Mouse (Mus musculus) embryonic facial prominence, embryonic 13.5 days (tissue): ENCODE measurements around the gene Josd2. TPM values are rescaled to one million over a fixed set of nuclear protein-coding genes. Genes with fewer than 3 reads are reported as not detected.

ENCODE experiments used
- ATAC-seq: fragments of 200-750 bp; cut with Nextera tagmentation; 2 replicates; pipeline ENCODE4 v1.8.0; 2017; ENCODE audit warnings: low read depth; ENCODE audit not compliant: insufficient number of reproducible peaks, insufficient read depth, low FRiP score, low TSS enrichment
- H3K27ac ChIP-seq: fragments of 300-500 bp; sonication (generic); 2 replicates; pipeline ENCODE4 v1.5.1; 2015; ENCODE audit warnings: moderate library complexity, mild to moderate bottlenecking, inconsistent platforms
- H3K27me3 ChIP-seq: fragments of 300-500 bp; sonication (generic); 2 replicates; pipeline ENCODE4 v1.6.1; 2015; ENCODE audit warnings: mild to moderate bottlenecking, inconsistent platforms
- H3K36me3 ChIP-seq: fragments of 300-500 bp; sonication (generic); 2 replicates; pipeline ENCODE4 v1.6.1; 2015; ENCODE audit warnings: mild to moderate bottlenecking, inconsistent platforms
- H3K4me1 ChIP-seq: fragments of 300-500 bp; sonication (generic); 2 replicates; pipeline ENCODE4 v1.6.1; 2015; ENCODE audit warnings: inconsistent platforms
- H3K4me2 ChIP-seq: fragments of 300-500 bp; sonication (generic); 2 replicates; pipeline ENCODE4 v1.6.1; 2015; ENCODE audit warnings: moderate library complexity, mild to moderate bottlenecking, inconsistent platforms
- H3K4me3 ChIP-seq: fragments of 300-500 bp; sonication (generic); 2 replicates; pipeline ENCODE4 v1.5.1; 2015; ENCODE audit warnings: mild to moderate bottlenecking, inconsistent platforms
- H3K9ac ChIP-seq: fragments of 300-500 bp; sonication (generic); 2 replicates; pipeline ENCODE4 v1.6.1; 2015; ENCODE audit warnings: mild to moderate bottlenecking, inconsistent platforms
- H3K9me3 ChIP-seq: fragments of 300-500 bp; sonication (generic); 2 replicates; pipeline ENCODE4 v1.6.1; 2016; ENCODE audit warnings: inconsistent platforms
- WGBS: fragments of 180-500 bp; shearing (Covaris S2); methylation state at CpG from one replicate; pipeline ENCODE4 v1.1.7; 2015; ENCODE audit warnings: mixed read lengths; 5-methylcytosine and 5-hydroxymethylcytosine counted together
- polyA plus RNA-seq: library from polyadenylated mRNA; unstranded; fragments of >200 nt; fragmentation: Nextera tagmentation; extraction: Ambion mirVana; gene quantifications from 2 replicates; pipeline ENCODE4 v1.2.1, GENCODE M21; 2015

Gene Josd2
- polyA plus RNA-seq, 1 experiment from 2014 or later, result 93.6 TPM

GRCm38 (mm10) chr7:44437933-44438332, 29.8 kb upstream of the Josd2 start:
- peaks cover 67% of the 10 kb centered on the region for H3K27me3 ChIP-seq
- no peaks in the 10 kb centered on the region for H3K9me3 ChIP-seq
- 49% methylated on average over 8 of the region's 8 CpGs for WGBS
- no peak overlapping the region for H3K27ac ChIP-seq
- no peak overlapping the region for H3K4me3 ChIP-seq
- H3K36me3 ChIP-seq, result no peaks in the 10 kb centered on the region
- H3K9ac ChIP-seq, result no peak overlapping the region
- ATAC-seq, result no peak
- H3K4me2 ChIP-seq, result no peak overlapping the region
- peaks cover 12% of the 10 kb centered on the region for H3K4me1 ChIP-seq

- no peak overlapping the region for H3K4me2 ChIP-seq
- H3K27ac ChIP-seq, result no peak overlapping the region
- no peaks in the 10 kb centered on the region for H3K9me3 ChIP-seq
- no peaks in the 10 kb centered on the region for H3K36me3 ChIP-seq
- peaks cover 24% of the 10 kb centered on the region for H3K4me1 ChIP-seq
- H3K4me3 ChIP-seq, result no peak overlapping the region
- peaks cover 79% of the 10 kb centered on the region for H3K27me3 ChIP-seq
- no peak for ATAC-seq
- WGBS, result 77% methylated on average over 2 of the region's 2 CpGs
- H3K9ac ChIP-seq, result no peak overlapping the region
These were observed 28.1 kb upstream of the Josd2 start for GRCm38 (mm10) chr7:44439696-44440095.

DNA sequence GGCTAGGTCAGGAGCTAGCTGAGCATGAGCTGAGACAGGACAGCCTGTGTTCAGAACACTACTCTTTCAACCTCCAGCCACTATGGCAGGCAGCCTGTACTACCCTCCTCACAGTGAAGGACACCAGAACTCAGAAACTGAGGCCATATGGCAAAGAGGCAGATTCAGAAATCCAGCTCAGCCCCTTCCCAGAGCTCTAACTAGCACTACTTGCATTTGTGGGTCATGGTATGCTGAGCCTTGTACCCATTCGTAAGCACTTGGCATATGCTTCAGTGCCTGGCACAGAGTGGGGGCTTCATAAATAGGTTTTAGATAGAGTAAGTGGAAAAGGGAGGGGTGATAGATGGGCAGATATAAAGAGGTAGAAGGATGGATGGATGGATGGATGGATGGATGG, 27.3 kb upstream of the Josd2 start:
- Histone ChIP-seq H3K27ac (no peak overlapping the region), H3K4me1 (peaks cover 32% of the 10 kb centered on the region), H3K4me3 (no peak overlapping the region), H3K9me3 (no peaks in the 10 kb centered on the region), H3K27me3 (peaks cover 83% of the 10 kb centered on the region), H3K9ac (no peak overlapping the region), H3K36me3 (no peaks in the 10 kb centered on the region), H3K4me2 (no peak overlapping the region)
- WGBS, result 90% methylated on average over 1 of the region's 1 CpGs
- no peak for ATAC-seq

DNA sequence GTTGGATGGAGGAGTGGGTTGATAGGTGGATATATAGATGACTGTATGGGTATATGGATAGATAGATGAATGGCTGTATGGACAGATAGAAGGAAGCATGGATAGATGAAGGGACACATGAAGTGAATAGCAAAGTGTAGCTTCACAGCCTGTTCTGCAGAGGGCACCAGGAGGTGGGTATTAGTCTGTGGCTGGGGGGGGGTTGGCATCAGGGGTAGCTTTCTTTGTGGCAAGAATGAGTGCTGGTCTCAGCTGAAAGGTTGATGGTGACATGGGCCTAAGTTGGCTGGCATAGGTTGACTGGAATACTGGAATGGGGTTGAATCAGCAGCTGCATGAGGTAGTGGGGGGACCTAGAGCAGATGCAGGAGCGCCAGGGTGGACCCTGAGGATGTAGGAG, 26.6 kb upstream of the Josd2 start:
- Histone ChIP-seq H3K36me3 (no peaks in the 10 kb centered on the region), H3K9ac (peak overlapping the region; percentile 71; the same call in 1 of the 2 replicates), H3K4me2 (peak overlapping the region; percentile 61; the same call in 1 of the 2 replicates), H3K27ac (no peak overlapping the region), H3K9me3 (no peaks in the 10 kb centered on the region), H3K4me1 (peaks cover 33% of the 10 kb centered on the region), H3K27me3 (peaks cover 83% of the 10 kb centered on the region), H3K4me3 (no peak overlapping the region)
- ATAC-seq, result no peak
- WGBS, result 0% methylated on average over 1 of the region's 1 CpGs

GRCm38 (mm10) chr7:44441648-44442109, 26.1 kb upstream of the Josd2 start:
- WGBS, result 1% methylated on average over 14 of the region's 14 CpGs
- peak overlapping the region; percentile 61 for H3K4me2 ChIP-seq
- peak overlapping the region; percentile 45 for H3K4me3 ChIP-seq
- H3K9me3 ChIP-seq, result no peaks in the 10 kb centered on the region
- no peak for ATAC-seq
- no peak overlapping the region for H3K27ac ChIP-seq
- H3K27me3 ChIP-seq, result peaks cover 88% of the 10 kb centered on the region
- H3K36me3 ChIP-seq, result no peaks in the 10 kb centered on the region
- peaks cover 33% of the 10 kb centered on the region for H3K4me1 ChIP-seq
- H3K9ac ChIP-seq, result peak overlapping the region; percentile 71

GRCm38 (mm10) chr7:44442407-44442821, 25.4 kb upstream of the Josd2 start:
- 0% methylated on average over 14 of the region's 14 CpGs for WGBS
- no peak overlapping the region for H3K27ac ChIP-seq

GRCm38 (mm10) chr7:44443268-44444173, 24.3 kb upstream of the Josd2 start:
- peak overlapping the region; percentile 45 for H3K4me3 ChIP-seq
- no peak overlapping the region for H3K27ac ChIP-seq
- 0 out of 2 replicates have a peak, but pooled peaks have one; percentile 27 for ATAC-seq
- H3K4me2 ChIP-seq, result peak overlapping the region; percentile 61
- no peaks in the 10 kb centered on the region; the same call in 1 of the 2 replicates for H3K36me3 ChIP-seq
- peaks cover 33% of the 10 kb centered on the region for H3K4me1 ChIP-seq
- peaks cover 88% of the 10 kb centered on the region for H3K27me3 ChIP-seq
- no peaks in the 10 kb centered on the region for H3K9me3 ChIP-seq
- peak overlapping the region; percentile 71 for H3K9ac ChIP-seq
- WGBS, result 11% methylated on average over 20 of the region's 20 CpGs

More at GRCm38 (mm10) chr7:44442407-44442821, 25.4 kb upstream of the Josd2 start:
- no peaks in the 10 kb centered on the region for H3K9me3 ChIP-seq
- peaks cover 91% of the 10 kb centered on the region for H3K27me3 ChIP-seq
- peaks cover 33% of the 10 kb centered on the region for H3K4me1 ChIP-seq
- peak overlapping the region; percentile 61 for H3K4me2 ChIP-seq
- peak overlapping the region; percentile 71 for H3K9ac ChIP-seq
- H3K4me3 ChIP-seq, result peak overlapping the region; percentile 45
- H3K36me3 ChIP-seq, result no peaks in the 10 kb centered on the region
- no peak for ATAC-seq

DNA sequence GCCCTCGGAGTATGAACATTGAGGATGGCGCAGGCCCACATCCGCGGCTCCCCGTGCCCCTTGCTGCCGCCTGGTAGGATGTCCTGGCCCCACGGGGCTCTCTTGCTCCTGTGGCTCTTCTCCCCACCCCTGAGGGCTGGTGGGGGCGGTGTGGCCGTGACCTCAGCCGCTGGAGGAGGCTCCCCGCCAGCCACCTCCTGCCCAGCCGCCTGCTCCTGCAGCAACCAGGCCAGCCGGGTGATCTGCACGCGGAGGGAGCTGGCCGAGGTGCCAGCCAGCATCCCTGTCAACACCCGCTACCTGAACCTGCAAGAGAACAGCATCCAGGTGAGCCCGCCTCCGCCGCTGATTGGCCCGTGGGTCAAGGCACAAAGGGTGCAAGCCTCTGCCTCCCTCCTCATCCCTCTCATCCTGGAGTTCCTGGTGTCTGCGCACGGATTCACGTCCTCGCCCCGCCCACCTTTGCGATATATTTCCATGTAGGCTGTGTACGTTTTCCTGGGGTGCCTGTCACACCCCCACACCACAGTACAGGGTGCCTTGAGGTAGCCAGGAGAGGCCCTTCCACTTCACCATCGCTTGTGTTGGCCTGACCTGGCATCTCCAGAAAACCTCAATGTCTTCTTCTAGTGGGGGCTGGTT, 22.8 kb upstream of the Josd2 start:
- peaks cover 78% of the 10 kb centered on the region for H3K27me3 ChIP-seq
- H3K9me3 ChIP-seq, result no peaks in the 10 kb centered on the region
- no peak for ATAC-seq
- H3K9ac ChIP-seq, result peak overlapping the region; percentile 55; the same call in 1 of the 2 replicates
- H3K36me3 ChIP-seq, result peaks cover 2% of the 10 kb centered on the region; the same call in 1 of the 2 replicates
- WGBS, result 19% methylated on average over 29 of the region's 29 CpGs
- no peak overlapping the region for H3K27ac ChIP-seq
- peaks cover 33% of the 10 kb centered on the region for H3K4me1 ChIP-seq
- 0 out of 2 replicates have a peak overlapping the region, but pooled peaks have one; percentile 11 for H3K4me2 ChIP-seq
- no peak overlapping the region for H3K4me3 ChIP-seq

DNA sequence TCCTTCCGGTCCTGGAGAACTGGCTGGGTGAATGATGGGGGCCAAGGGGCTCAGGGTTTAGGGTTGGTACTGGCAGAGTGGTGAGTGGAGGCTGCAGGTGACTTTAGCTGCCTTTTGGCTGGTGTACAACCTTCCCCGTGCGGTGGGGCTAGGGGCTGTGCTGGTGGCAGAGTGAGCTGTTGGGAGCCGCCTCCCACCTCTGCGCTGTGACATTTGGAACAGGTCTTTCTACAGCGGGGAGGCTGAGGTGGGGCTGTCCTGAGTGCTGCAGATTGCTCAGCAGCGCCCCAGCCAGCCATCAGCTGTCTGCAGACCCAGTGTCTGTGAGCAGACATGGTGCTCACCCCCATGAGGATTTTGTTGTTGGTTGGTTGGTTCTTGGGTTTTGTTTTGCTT, 22.3 kb upstream of the Josd2 start:
- ATAC-seq, result no peak
- Histone ChIP-seq H3K9me3 (no peaks in the 10 kb centered on the region), H3K36me3 (peaks cover 2% of the 10 kb centered on the region; the same call in 1 of the 2 replicates), H3K9ac (no peak overlapping the region), H3K4me2 (no peak overlapping the region), H3K27ac (no peak overlapping the region), H3K4me1 (peaks cover 33% of the 10 kb centered on the region), H3K4me3 (no peak overlapping the region), H3K27me3 (peaks cover 73% of the 10 kb centered on the region)
- 27% methylated on average over 7 of the region's 7 CpGs for WGBS

GRCm38 (mm10) chr7:44446070-44446855, 21.5 kb upstream of the Josd2 start:
- H3K27me3 ChIP-seq, result peaks cover 65% of the 10 kb centered on the region
- ATAC-seq, result no peak
- no peak overlapping the region for H3K4me3 ChIP-seq
- peaks cover 33% of the 10 kb centered on the region for H3K4me1 ChIP-seq
- H3K36me3 ChIP-seq, result peaks cover 2% of the 10 kb centered on the region; the same call in 1 of the 2 replicates
- H3K27ac ChIP-seq, result no peak overlapping the region
- H3K9ac ChIP-seq, result no peak overlapping the region
- 55% methylated on average over 12 of the region's 12 CpGs for WGBS
- H3K4me2 ChIP-seq, result no peak overlapping the region
- no peaks in the 10 kb centered on the region for H3K9me3 ChIP-seq

GRCm38 (mm10) chr7:44453256-44453655, 14.5 kb upstream of the Josd2 start:
- no peak overlapping the region for H3K27ac ChIP-seq
- H3K4me2 ChIP-seq, result no peak overlapping the region
- no peaks in the 10 kb centered on the region; the same call in 1 of the 2 replicates for H3K27me3 ChIP-seq
- no peaks in the 10 kb centered on the region for H3K9me3 ChIP-seq
- H3K4me1 ChIP-seq, result no peaks in the 10 kb centered on the region; the same call in 1 of the 2 replicates
- ATAC-seq, result no peak
- WGBS, result 1% methylated on average over 3 of the region's 3 CpGs
- peaks cover 10% of the 10 kb centered on the region; the same call in 1 of the 2 replicates for H3K36me3 ChIP-seq
- no peak overlapping the region for H3K9ac ChIP-seq
- no peak overlapping the region for H3K4me3 ChIP-seq
